Mouse (Mus musculus) G1E-ER4 (cell line): ENCODE results near the gene Glce. TPM values are rescaled to one million over a fixed set of nuclear protein-coding genes. Genes with fewer than 3 reads are reported as not detected.

Experiments
- GATA1 ChIP-seq: IDR thresholded peaks from one replicate; pipeline ENCODE4 v1.8.0; 2012; ENCODE audit warnings: low read length, inconsistent platforms
- polyA plus RNA-seq: library from polyadenylated mRNA; stranded (reverse); fragments of >175 nt; gene quantifications from 2 replicates; pipeline ENCODE4 v1.2.3, GENCODE M21; 2012

Glce gene
- polyA plus RNA-seq, 1 experiment, result 4.6 TPM

- TF ChIP-seq GATA1, result no peak
These were observed 60.2 kb downstream of the Glce start for GRCm38 (mm10) chr9:62062234-62062633.

GRCm38 (mm10) chr9:62060431-62060830 is 62.0 kb downstream of the Glce start:
- TF ChIP-seq GATA1, result no peak

GRCm38 (mm10) chr9:62059941-62060340 is 62.5 kb downstream of the Glce start:
- no peak for TF ChIP-seq GATA1

- TF ChIP-seq GATA1, result no peak
These were observed 64.5 kb downstream of the Glce start for GRCm38 (mm10) chr9:62057881-62058506.

GRCm38 (mm10) chr9:62056206-62056605 is 66.2 kb downstream of the Glce start:
- TF ChIP-seq GATA1, result no peak

GRCm38 (mm10) chr9:62050801-62051200 is 71.7 kb downstream of the Glce start:
- no peak for TF ChIP-seq GATA1

- no peak for TF ChIP-seq GATA1
These were observed 73.3 kb downstream of the Glce start for GRCm38 (mm10) chr9:62049166-62049565.

- TF ChIP-seq GATA1, result no peak
These were observed 80.3 kb downstream of the Glce start for GRCm38 (mm10) chr9:62042167-62042566.

- TF ChIP-seq GATA1, result no peak
These were observed 82.3 kb downstream of the Glce start for GRCm38 (mm10) chr9:62040008-62040608.

- TF ChIP-seq GATA1, result no peak
These were observed 86.6 kb downstream of the Glce start for GRCm38 (mm10) chr9:62035806-62036205.

- no peak for TF ChIP-seq GATA1
These were observed 90.2 kb downstream of the Glce start for GRCm38 (mm10) chr9:62032206-62032605.

- TF ChIP-seq GATA1, result no peak
These were observed 94.4 kb downstream of the Glce start for GRCm38 (mm10) chr9:62028072-62028471.

GRCm38 (mm10) chr9:62026600-62026999 is 95.9 kb downstream of the Glce start, which contains the start of gene Paqr5:
Gene Paqr5, minus strand, starts transcription at chr9:62026856.
- no peak for TF ChIP-seq GATA1

- TF ChIP-seq GATA1, result no peak
These were observed 97.4 kb downstream of the Glce start for GRCm38 (mm10) chr9:62025056-62025455.

- TF ChIP-seq GATA1, result no peak
These were observed 98.6 kb downstream of the Glce start for GRCm38 (mm10) chr9:62023879-62024278.

- no peak for TF ChIP-seq GATA1
These were observed 99.3 kb downstream of the Glce start for GRCm38 (mm10) chr9:62022961-62023680.
